Mouse (Mus musculus) liver, adult 2 months (tissue): Measurements from ENCODE around the gene Atg16l2.
A peak's percentile ranks its signal among the peaks of the same experiment; 100 is the strongest.

Experiments
- CTCF ChIP-seq: fragments of 200-500 bp; IDR thresholded peaks from 2 replicates; pipeline ENCODE4 v1.5.1; 2011; ENCODE audit warnings: low read depth, low read length, control low read depth
- POLR2A ChIP-seq: fragments of 200-500 bp; IDR thresholded peaks from 2 replicates; pipeline ENCODE4 v1.6.1; 2011; ENCODE audit warnings: low read length, control low read depth; ENCODE audit not compliant: insufficient read depth; ENCODE audit errors: extremely low read depth

DNA sequence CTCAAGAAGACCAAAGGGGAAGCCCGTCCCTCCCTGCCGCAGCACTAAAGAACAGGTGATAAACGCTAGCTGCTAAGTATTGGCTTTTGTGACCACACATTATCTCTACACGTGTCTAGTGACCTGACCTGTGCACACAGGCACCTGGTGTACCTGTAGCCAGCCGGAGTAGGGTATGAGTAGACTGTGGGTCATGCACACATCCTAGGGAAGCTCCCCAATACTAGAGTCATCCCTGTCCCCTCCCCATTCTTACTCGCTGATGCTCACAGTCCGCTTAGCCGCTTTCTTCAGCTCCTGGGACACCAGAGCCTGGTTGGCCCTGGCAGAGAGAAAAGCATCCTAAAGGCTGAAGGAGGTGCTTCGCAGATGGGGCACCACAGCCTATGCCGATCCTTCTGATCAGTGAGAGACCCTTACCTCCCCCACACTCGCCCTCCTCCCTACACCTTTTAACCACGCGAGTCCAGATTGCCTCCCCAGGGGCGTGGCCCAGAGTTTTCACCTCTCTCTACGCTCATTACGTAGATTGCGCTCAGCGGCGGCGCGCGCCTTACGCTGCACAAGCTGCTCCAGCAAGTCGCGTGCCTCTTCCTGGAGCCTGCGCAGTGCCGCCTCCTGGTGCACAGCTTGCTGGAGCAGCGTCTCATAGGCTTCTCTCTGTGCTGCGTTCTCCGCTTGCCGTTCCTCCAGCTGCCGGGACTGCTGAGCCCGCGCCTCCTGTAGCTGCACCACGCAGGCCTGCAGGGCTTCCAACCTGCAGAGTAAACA is 5.6 kb downstream of the Atg16l2 start:
- TF ChIP-seq CTCF = 0 out of 2 replicates have a peak, but pooled peaks have one; percentile 9
- TF ChIP-seq POLR2A = no peak
